Mouse (Mus musculus) adipocyte (in vitro differentiated cells): ENCODE results near the gene Gm49388.

Experiments
- DNase-seq: peaks from one replicate; pipeline ENCODE4 v3.0.0-alpha.2; 2016; ENCODE audit warnings: low spot score

The Gm49388 gene

DNA sequence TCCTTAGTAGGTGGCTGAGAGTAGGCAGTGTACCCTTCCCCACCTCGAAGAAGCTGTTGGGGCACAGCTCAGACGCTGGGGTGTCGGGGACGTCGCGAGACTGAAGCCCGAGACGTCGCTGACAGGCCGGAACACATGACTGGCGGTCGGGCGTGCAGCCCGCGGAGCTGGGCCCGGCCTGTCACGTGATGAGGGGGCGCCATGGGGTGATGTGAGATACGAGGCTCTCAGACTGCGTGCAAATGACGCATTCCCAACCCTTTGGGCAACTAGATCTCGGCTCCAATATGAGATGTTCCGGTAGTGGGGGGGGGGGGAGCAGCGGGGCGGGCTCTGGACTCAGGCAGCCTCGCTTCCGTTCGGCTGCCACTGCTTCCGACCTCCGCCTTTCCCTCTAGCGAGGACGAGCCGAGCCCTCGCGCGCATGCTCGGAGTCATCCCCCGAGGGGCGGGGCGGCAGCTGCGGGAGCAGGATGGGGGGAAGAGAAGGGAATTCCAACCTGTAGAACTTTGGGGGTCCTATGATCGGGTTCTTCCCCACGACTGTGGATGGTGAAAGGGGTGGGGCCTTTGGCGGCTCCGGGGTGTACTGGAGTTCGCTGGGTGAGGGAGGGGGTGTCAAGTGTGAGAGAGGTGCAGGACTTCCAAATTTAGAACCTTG is 56.1 kb downstream of the Gm49388 start:
- DNase-seq, result peak; percentile 82

DNA sequence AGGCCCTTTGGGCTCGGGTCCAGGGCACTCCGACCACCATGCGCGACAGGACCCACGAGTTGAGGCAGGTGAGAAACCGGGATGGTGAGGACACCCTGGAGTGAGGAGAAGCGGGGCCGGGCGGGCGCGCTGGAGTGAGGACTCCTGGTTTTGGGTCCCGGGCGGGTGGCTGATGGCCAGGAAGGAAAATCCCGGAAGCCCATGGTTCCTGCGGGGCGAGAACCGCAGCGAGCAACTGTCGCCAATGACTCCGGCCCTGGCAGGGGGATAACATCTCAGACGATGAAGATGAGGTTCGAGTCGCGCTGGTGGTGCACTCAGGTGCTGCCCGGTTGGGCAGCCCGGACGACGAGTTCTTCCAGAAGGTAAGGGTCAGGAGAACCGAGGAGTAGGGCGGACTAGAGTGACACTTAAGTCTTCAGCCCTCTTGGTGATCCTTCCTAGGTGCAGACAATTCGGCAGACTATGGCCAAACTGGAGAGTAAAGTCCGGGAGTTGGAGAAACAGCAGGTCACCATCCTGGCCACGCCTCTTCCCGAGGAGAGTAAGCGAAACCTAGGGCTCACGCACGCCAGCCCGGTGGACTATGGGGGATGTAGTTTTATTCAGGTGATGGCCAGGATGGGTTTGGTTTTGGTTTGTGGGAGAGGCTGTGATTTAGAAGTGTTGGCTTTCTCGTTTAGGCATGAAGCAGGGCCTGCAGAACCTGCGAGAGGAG is 56.8 kb downstream of the Gm49388 start:
- DNase-seq, result peak; percentile 81

DNA sequence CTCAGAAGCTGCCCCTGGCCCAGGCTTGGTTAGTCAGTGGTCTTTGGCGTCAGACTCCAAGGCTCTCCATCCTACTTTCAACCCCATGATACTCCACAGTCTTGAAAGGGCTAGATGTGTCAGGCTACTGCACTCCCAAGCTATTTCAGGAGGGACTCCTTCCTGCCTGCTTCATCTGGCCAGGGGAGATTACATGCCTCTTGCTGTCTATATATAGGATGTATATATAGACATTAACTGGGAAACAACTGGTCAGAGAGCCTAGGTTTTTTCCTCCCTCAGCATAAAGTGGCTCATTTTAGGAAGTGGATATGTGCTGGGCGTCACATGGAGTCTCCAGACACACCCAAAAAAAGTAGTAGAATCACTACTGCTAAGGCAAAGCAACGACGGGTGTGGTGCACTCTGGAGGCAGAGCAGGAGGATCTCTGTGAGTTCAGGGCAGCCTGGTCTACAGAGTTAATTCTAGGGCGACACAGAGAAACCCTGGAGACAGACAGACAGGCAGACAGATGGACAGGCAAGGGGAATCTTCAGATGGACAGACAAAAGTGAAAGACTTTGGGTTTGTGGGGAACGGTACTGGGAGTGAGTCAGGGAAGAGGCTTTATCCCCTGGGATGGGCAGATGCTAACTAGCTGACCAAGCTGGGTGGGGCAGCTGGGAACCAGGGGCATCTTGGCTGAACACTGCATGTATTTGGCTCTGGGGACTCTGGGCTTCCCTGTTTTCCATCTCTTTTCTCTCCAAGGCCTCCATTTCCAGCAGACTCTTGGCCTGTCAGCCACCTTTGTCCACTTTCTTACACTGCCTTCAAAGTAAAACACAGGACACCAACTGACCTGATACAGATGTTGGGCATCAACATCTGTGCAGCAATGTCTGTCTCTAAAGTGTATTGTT is 64.8 kb downstream of the Gm49388 start:
- DNase-seq, result peak; percentile 12

DNA sequence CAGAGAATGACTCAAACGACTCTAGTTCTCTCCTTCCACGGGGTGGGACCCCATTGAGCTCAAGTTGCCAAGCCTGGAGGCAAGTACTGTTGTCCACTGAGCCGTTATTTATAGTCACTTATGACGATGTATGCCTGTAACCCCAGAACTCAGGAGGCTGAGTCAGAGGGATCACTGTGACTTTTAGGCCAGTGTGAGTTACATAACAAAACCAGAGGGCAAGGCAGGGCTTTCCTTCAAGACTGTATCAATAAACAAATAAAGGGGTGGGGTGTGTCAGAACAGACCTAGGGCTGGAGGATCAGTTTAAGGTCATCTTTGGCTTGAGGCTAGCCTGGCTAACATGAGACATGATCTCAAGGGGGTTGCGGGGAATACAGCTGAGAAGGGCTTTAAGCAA is 65.5 kb downstream of the Gm49388 start:
- peak; percentile 68 for DNase-seq
